Mouse (Mus musculus) kidney, adult 2 months (tissue): Measurements from ENCODE around the gene Umodl1. TPM values are rescaled to one million over a fixed set of nuclear protein-coding genes. Genes with fewer than 3 reads are reported as not detected.
A peak's percentile ranks its signal among the peaks of the same experiment; 100 is the strongest.

ENCODE experiments used
- DNase-seq: peaks from one replicate; pipeline ENCODE4 v3.0.0; 2021
- H3K27ac ChIP-seq: fragments of 200-500 bp; 2 replicates; pipeline ENCODE4 v1.5.1; 2012; ENCODE audit warnings: low read depth, low read length, control low read depth, inconsistent platforms; ENCODE audit not compliant: insufficient read depth
- H3K27me3 ChIP-seq: fragments of 200-500 bp; replicated peaks from 2 replicates; pipeline ENCODE4 v1.6.1; 2012; ENCODE audit warnings: mild to moderate bottlenecking, moderate library complexity, low read length, inconsistent platforms; ENCODE audit not compliant: control insufficient read depth, insufficient read depth
- H3K36me3 ChIP-seq: fragments of 200-500 bp; 2 replicates; pipeline ENCODE4 v1.6.1; 2012; ENCODE audit warnings: mild to moderate bottlenecking, moderate library complexity, low read length, inconsistent platforms; ENCODE audit not compliant: control insufficient read depth, insufficient read depth
- H3K4me1 ChIP-seq: fragments of 200-500 bp; 2 replicates; pipeline ENCODE4 v1.6.1; 2011; ENCODE audit warnings: low read length; ENCODE audit not compliant: control insufficient read depth, insufficient read depth
- H3K4me3 ChIP-seq: fragments of 200-500 bp; 2 replicates; pipeline ENCODE4 v1.5.1; 2011; ENCODE audit warnings: mild to moderate bottlenecking, low read depth, low read length, control low read depth; ENCODE audit not compliant: insufficient read depth
- CTCF ChIP-seq: fragments of 200-500 bp; conservative IDR thresholded peaks from 2 replicates; pipeline ENCODE4 v1.5.1; 2011; ENCODE audit warnings: low read depth, mild to moderate bottlenecking, control low read depth, low read length, moderate library complexity, mixed read lengths; ENCODE audit not compliant: insufficient read depth, insufficient read length
- POLR2A ChIP-seq: fragments of 200-500 bp; IDR thresholded peaks from one replicate; pipeline ENCODE4 v1.6.1; 2011; ENCODE audit warnings: low read depth, low read length, control low read depth
- WGBS: fragments of 180-500 bp; shearing (Covaris S2); methylation state at CpG from one replicate; pipeline ENCODE4 v1.1.7; 2018; 5-methylcytosine and 5-hydroxymethylcytosine counted together
- polyA plus RNA-seq: library from polyadenylated mRNA; depleted of rRNA; stranded (reverse); fragments of >200 nt; gene quantifications from 2 replicates; pipeline ENCODE4 v1.2.3, GENCODE M21; 2012

Gene Umodl1
- polyA plus RNA-seq, 1 experiment, result not detected

- no peak for DNase-seq
- Histone ChIP-seq H3K27ac (no peak overlapping the region), H3K4me1 (no peaks in the 10 kb centered on the region), H3K4me3 (no peak overlapping the region), H3K36me3 (no peaks in the 10 kb centered on the region), H3K27me3 (no peaks in the 10 kb centered on the region)
- TF ChIP-seq POLR2A, result no peak
- TF ChIP-seq CTCF, result no peak
- 82% methylated on average over 5 of the region's 5 CpGs for WGBS
Observed at GRCm38 (mm10) chr17:30996296-30996695, 41.9 kb downstream of the Umodl1 start.

GRCm38 (mm10) chr17:31000897-31001296 is 46.5 kb downstream of the Umodl1 start:
- Histone ChIP-seq H3K27ac (no peak overlapping the region), H3K27me3 (no peaks in the 10 kb centered on the region), H3K4me3 (no peak overlapping the region), H3K36me3 (no peaks in the 10 kb centered on the region), H3K4me1 (no peaks in the 10 kb centered on the region)
- no peak for TF ChIP-seq CTCF
- no peak for TF ChIP-seq POLR2A
- no peak for DNase-seq
- 55% methylated on average over 5 of the region's 5 CpGs for WGBS

- WGBS, result 82% methylated on average over 5 of the region's 5 CpGs
- TF ChIP-seq POLR2A (no peak), CTCF (no peak)
- H3K27me3 ChIP-seq, result no peaks in the 10 kb centered on the region
- no peaks in the 10 kb centered on the region for H3K4me1 ChIP-seq
- no peak overlapping the region for H3K4me3 ChIP-seq
- no peak for DNase-seq
- H3K36me3 ChIP-seq, result no peaks in the 10 kb centered on the region
- H3K27ac ChIP-seq, result no peak overlapping the region
Observed at GRCm38 (mm10) chr17:31002613-31003012, 48.2 kb downstream of the Umodl1 start.

- no peak for DNase-seq
- TF ChIP-seq CTCF, result no peak
- no peak for TF ChIP-seq POLR2A
- H3K36me3 ChIP-seq, result no peaks in the 10 kb centered on the region
- H3K4me1 ChIP-seq, result no peaks in the 10 kb centered on the region
- WGBS, result 88% methylated on average over 2 of the region's 2 CpGs
- H3K27ac ChIP-seq, result no peak overlapping the region
- no peak overlapping the region for H3K4me3 ChIP-seq
- H3K27me3 ChIP-seq, result no peaks in the 10 kb centered on the region
Observed at GRCm38 (mm10) chr17:31005284-31005683, 50.8 kb downstream of the Umodl1 start.

GRCm38 (mm10) chr17:31007357-31007756 is 52.9 kb downstream of the Umodl1 start:
- DNase-seq, result peak; percentile 17
- TF ChIP-seq POLR2A, result no peak
- TF ChIP-seq CTCF, result no peak
- Histone ChIP-seq H3K4me3 (no peak overlapping the region), H3K27me3 (no peaks in the 10 kb centered on the region), H3K4me1 (no peaks in the 10 kb centered on the region), H3K36me3 (no peaks in the 10 kb centered on the region), H3K27ac (no peak overlapping the region)
- WGBS, result 72% methylated on average over 3 of the region's 3 CpGs

- WGBS, result 67% methylated on average over 8 of the region's 8 CpGs
Observed at GRCm38 (mm10) chr17:31008416-31008815, 54.0 kb downstream of the Umodl1 start.

GRCm38 (mm10) chr17:31011551-31012394 is 57.3 kb downstream of the Umodl1 start:
- no peaks in the 10 kb centered on the region for H3K27me3 ChIP-seq
- 33% methylated on average over 9 of the region's 9 CpGs for WGBS
- no peak overlapping the region for H3K4me3 ChIP-seq
- H3K27ac ChIP-seq, result no peak overlapping the region
- TF ChIP-seq POLR2A, result no peak
- peak; percentile 96 for TF ChIP-seq CTCF
- no peaks in the 10 kb centered on the region for H3K36me3 ChIP-seq
- no peaks in the 10 kb centered on the region for H3K4me1 ChIP-seq
- peak; percentile 34 for DNase-seq

More at GRCm38 (mm10) chr17:31008416-31008815, 54.0 kb downstream of the Umodl1 start:
- Histone ChIP-seq H3K36me3 (no peaks in the 10 kb centered on the region), H3K4me3 (no peak overlapping the region), H3K27ac (no peak overlapping the region), H3K27me3 (no peaks in the 10 kb centered on the region), H3K4me1 (no peaks in the 10 kb centered on the region)
- DNase-seq, result no peak
- TF ChIP-seq CTCF (no peak), POLR2A (no peak)

GRCm38 (mm10) chr17:31018267-31018666 is 63.8 kb downstream of the Umodl1 start:
- Histone ChIP-seq H3K36me3 (no peaks in the 10 kb centered on the region), H3K27me3 (no peaks in the 10 kb centered on the region), H3K4me1 (no peaks in the 10 kb centered on the region), H3K27ac (no peak overlapping the region), H3K4me3 (no peak overlapping the region)
- TF ChIP-seq POLR2A, result no peak
- TF ChIP-seq CTCF, result peak; percentile 64
- DNase-seq, result peak; percentile 52
- WGBS, result 66% methylated on average over 4 of the region's 4 CpGs
